In the genomic region with DNA sequence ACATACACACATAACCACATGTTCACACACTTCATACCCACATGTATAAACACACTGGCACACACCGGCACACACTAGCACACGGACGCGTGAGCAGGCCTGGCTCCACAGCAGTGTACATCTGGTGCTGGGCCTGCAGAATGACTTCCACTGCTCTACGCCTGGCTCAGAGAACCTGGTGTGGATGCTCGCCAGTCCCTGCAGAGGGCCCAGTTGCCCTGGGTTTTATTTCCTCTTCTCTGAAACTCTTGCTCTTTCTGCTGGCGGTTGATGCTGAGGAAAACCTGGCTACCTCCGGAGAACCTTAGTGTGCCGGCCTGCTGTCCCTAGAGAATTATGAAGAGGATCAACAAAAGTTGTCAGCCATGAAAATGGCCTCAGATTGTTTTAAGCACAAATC, we compare ENCODE assay signal across 32 mouse cellular contexts. TPM values are rescaled to one million over a fixed set of nuclear protein-coding genes. Genes with fewer than 3 reads are reported as not detected.
"Had no signal": no experiment of that assay in that cellular context is flagged by ENCODE, and none has a peak within 500 bp of the region (broad histone marks: within the 10 kb centered on the region; RNA-seq: fewer than 3 reads in every experiment).

No protein-coding gene starts in this region.

- H3K9ac ChIP-seq: kidney, embryonic 15.5 days; limb, embryonic 12.5 days; limb, embryonic 15.5 days; liver, embryonic 14.5 days; liver, postnatal 0 days; lung, embryonic 14.5 days; midbrain, embryonic 15.5 days; neural tube, embryonic 13.5 days had no signal

- H3K27me3 ChIP-seq: kidney, embryonic 15.5 days; limb, embryonic 12.5 days; limb, embryonic 15.5 days; midbrain, embryonic 15.5 days; neural tube, embryonic 13.5 days had no signal

- DNase-seq: kidney, adult 11 months; kidney, adult 8-10 months; kidney, postnatal 10 days; kidney, postnatal 36 days; layer of hippocampus, adult 9-11 months; left cerebral cortex, postnatal 4 days; liver, postnatal 0 days; lung, embryonic 14.5 days; retina, postnatal 1 day; right cerebral cortex, postnatal 25 days; thymus, adult 2 months; thymus, postnatal 14 days; thymus, postnatal 4 days had no signal

- H3K4me2 ChIP-seq: kidney, embryonic 15.5 days; limb, embryonic 12.5 days; limb, embryonic 15.5 days; liver, embryonic 11.5 days; lung, embryonic 14.5 days; midbrain, embryonic 11.5 days; midbrain, embryonic 15.5 days; neural tube, embryonic 13.5 days had no signal

- ATAC-seq: liver, postnatal 0 days; lung, postnatal 0 days; midbrain, embryonic 15.5 days had no signal

- H3K4me1 ChIP-seq: limb, embryonic 12.5 days; midbrain, embryonic 15.5 days had no signal

- H3K27ac ChIP-seq: kidney, embryonic 15.5 days; limb, embryonic 12.5 days; limb, embryonic 15.5 days; liver, embryonic 14.5 days; macrophage; midbrain, embryonic 15.5 days; neural tube, embryonic 13.5 days; stomach, postnatal 0 days had no signal

- H3K9me3 ChIP-seq: kidney, embryonic 15.5 days; limb, embryonic 12.5 days; limb, embryonic 15.5 days; midbrain, embryonic 15.5 days; neural tube, embryonic 13.5 days had no signal

- H3K36me3 ChIP-seq: kidney, embryonic 15.5 days; midbrain, embryonic 15.5 days; neural tube, embryonic 13.5 days had no signal

- H3K4me3 ChIP-seq: kidney, embryonic 15.5 days; limb, embryonic 12.5 days; limb, embryonic 15.5 days; midbrain, embryonic 15.5 days; myocyte; neural tube, embryonic 13.5 days had no signal

RNA-seq across cellular contexts. Expression of gene Tspear, which starts 34.3 kb away (rescaled TPM):
- total RNA-seq: layer of hippocampus, postnatal 25 days; left cerebral cortex, postnatal 4 days; monocyte, adult 5-6 weeks; neutrophil, adult 5-6 weeks had no signal
- polyA plus RNA-seq: macrophage, myocyte had no signal

RNA-seq across cellular contexts. Expression of gene Gm19402, which starts 38.5 kb away (rescaled TPM):
- total RNA-seq: layer of hippocampus, postnatal 25 days; left cerebral cortex, adult 18-20 months; left cerebral cortex, postnatal 14 days; left cerebral cortex, postnatal 4 days; megakaryocyte-erythroid progenitor cell, adult 5-6 weeks; monocyte, adult 5-6 weeks; neutrophil, adult 5-6 weeks had no signal
- polyA plus RNA-seq: kidney, embryonic 15.5 days; limb, embryonic 12.5 days; limb, embryonic 15.5 days; liver, embryonic 11.5 days; liver, embryonic 14.5 days; liver, postnatal 0 days; lung, embryonic 14.5 days; lung, postnatal 0 days; macrophage; midbrain, embryonic 11.5 days; midbrain, embryonic 15.5 days; myocyte; neural tube, embryonic 13.5 days; stomach, embryonic 14.5 days; stomach, postnatal 0 days; thymus, adult 2 months had no signal

RNA-seq across cellular contexts. Expression of gene Gm9508, which starts 45.0 kb away (rescaled TPM):
- total RNA-seq: layer of hippocampus, postnatal 25 days; left cerebral cortex, adult 18-20 months; left cerebral cortex, postnatal 14 days; left cerebral cortex, postnatal 4 days; megakaryocyte-erythroid progenitor cell, adult 5-6 weeks; monocyte, adult 5-6 weeks; neutrophil, adult 5-6 weeks had no signal
- polyA plus RNA-seq: kidney, embryonic 15.5 days; limb, embryonic 12.5 days; limb, embryonic 15.5 days; liver, embryonic 11.5 days; liver, embryonic 14.5 days; liver, postnatal 0 days; lung, embryonic 14.5 days; lung, postnatal 0 days; macrophage; midbrain, embryonic 11.5 days; midbrain, embryonic 15.5 days; myocyte; neural tube, embryonic 13.5 days; stomach, embryonic 14.5 days; stomach, postnatal 0 days; thymus, adult 2 months had no signal

RNA-seq across cellular contexts. Expression of gene Gm49325, which starts 46.0 kb away (rescaled TPM):
- total RNA-seq: megakaryocyte-erythroid progenitor cell, adult 5-6 weeks; neutrophil, adult 5-6 weeks had no signal
- polyA plus RNA-seq: midbrain, embryonic 11.5 days; midbrain, embryonic 15.5 days; stomach, embryonic 14.5 days; thymus, adult 2 months had no signal
